Mouse (Mus musculus): Measurements from ENCODE around the gene Dgat2l6. TPM values are rescaled to one million over a fixed set of nuclear protein-coding genes. Genes with fewer than 3 reads are reported as not detected.

The Dgat2l6 gene
- polyA plus RNA-seq (2015; fragmentation: Nextera tagmentation; extraction: Ambion mirVana): 0.04 TPM in 1 of 2 replicates, not detected in the other

DNA sequence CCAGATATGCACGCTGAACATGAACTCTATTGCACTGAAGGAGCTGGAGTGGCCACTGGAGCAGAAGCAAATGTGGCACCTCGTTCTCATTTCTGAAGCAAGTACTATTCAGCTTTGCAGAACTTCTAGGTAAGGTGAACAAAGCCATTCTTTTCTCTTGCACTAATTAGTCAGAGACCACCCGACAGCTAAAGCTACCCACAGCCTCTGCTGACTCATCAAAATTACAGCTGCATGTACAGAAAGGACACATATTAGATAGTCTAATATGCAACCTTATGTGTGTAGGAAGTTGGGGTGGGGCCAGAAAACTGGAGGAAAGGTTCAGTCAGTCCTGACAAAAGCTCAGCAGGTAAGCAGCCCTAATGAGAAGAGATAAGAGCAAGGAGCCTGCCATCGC, at the start of gene Dgat2l6:
Dgat2l6 (plus strand) TSS at position 368 of the 400 bp plus-strand sequence.
- Histone ChIP-seq H3K36me3 (no peaks in the 10 kb centered on the region), H3K9ac (no peak within 1 kb of the TSS), H3K27ac (no peak within 1 kb of the TSS), H3K4me2 (no peak within 1 kb of the TSS), H3K4me1 (no peaks in the 10 kb centered on the region), H3K4me3 (no peak within 1 kb of the TSS), H3K27me3 (peaks cover 8% of the 10 kb centered on the region; the same call in 1 of the 2 replicates), H3K9me3 (no peaks in the 10 kb centered on the region)
- no peak for ATAC-seq (ENCODE audit: insufficient number of reproducible peaks, low FRiP score, low TSS enrichment, low read depth)
- 86% methylated on average over 4 of the region's 4 CpGs for WGBS

DNA sequence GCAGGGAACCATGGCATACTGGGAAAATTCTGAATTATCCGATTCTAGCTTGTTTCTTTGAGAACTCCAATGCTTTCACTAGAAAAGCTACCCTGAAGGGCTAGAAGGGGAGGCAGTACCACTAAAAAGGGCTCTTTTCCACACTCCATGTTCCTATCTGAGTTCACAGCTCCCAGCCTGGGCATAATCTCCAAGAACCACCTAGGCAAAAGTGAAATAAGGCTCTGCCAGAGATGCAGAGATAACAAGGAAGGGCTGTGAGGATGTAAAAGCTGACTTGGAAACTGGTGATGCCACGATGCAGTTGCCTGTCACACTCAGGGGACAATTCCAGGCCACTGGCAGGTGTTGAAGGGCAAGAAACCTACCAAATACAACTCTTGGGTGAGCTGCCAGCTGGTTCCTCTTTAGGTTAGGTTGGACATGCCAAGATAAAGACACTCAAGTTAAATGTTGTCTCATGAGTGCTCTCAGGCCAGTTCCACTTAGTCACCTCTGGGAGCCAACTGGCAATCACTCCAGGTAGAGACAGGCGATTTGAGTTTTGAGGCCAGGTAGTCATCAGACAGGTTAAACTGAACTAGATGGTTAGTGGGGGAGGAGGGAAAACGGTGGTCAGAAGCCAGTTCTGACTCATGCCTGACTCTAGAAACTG, 48.9 kb upstream of the Dgat2l6 start:
- ATAC-seq (ENCODE audit: insufficient number of reproducible peaks, low FRiP score, low TSS enrichment, low read depth): no peak
- H3K4me2 ChIP-seq: no peak overlapping the region
- no peak overlapping the region for H3K27ac ChIP-seq
- WGBS: 67% methylated on average over 4 of the region's 4 CpGs
- no peaks in the 10 kb centered on the region for H3K9me3 ChIP-seq
- no peaks in the 10 kb centered on the region for H3K36me3 ChIP-seq
- H3K9ac ChIP-seq: no peak overlapping the region
- H3K4me1 ChIP-seq: no peaks in the 10 kb centered on the region
- peaks cover 12% of the 10 kb centered on the region; the same call in 1 of the 2 replicates for H3K27me3 ChIP-seq
- H3K4me3 ChIP-seq: no peak overlapping the region

DNA sequence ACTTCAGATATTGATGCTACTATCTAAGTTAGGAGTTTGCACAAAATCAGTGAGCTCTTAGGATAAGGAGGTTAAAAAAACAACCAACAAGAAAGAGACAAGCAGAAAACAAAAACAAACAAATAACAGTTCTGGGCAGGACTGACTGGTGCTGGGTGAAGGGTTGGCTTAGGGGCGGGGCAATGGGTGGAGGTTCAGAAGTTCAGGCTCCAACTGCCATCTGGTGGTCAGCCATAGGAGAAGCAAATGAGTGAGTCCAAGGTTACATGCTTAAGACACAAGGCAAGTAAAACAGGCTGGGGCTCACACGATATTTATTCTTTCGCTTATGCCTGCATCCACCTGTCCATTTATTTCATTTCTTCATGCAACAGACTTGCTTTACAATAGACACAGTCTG, 44.3 kb upstream of the Dgat2l6 start:
- 37% methylated on average over 3 of the region's 3 CpGs for WGBS
- no peak overlapping the region for H3K4me3 ChIP-seq
- H3K4me1 ChIP-seq: no peaks in the 10 kb centered on the region
- no peaks in the 10 kb centered on the region for H3K36me3 ChIP-seq
- H3K9ac ChIP-seq: no peak overlapping the region
- peaks cover 12% of the 10 kb centered on the region; the same call in 1 of the 2 replicates for H3K27me3 ChIP-seq
- ATAC-seq (ENCODE audit: insufficient number of reproducible peaks, low FRiP score, low TSS enrichment, low read depth): no peak
- no peaks in the 10 kb centered on the region for H3K9me3 ChIP-seq
- no peak overlapping the region for H3K4me2 ChIP-seq
- no peak overlapping the region for H3K27ac ChIP-seq

DNA sequence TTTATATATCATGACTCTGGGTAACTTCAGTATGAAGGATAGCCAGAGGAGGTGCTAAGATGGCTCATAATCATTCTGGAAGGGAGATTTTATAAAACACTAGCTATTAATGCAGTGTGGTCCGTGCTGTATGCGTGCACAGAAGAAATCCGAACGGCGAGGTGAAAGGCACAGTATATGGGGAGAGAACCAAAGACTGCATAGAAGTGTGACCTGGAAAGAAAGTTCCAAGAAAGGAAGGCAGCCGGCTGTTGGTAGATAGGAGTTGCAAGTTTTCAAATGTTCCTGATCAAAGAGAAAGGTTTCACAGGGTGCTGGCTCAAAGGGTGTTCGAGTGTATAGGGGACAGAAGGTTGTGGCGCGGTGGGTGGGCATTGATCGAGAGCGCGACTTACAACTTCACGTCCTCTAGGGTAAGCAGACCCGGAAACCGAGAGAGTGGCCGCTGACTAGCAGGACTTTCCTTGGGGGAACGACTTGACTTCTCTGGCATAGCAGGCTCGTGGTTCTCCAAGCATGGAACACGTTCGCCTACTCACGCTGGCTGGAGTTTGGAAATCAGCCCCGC, 31.1 kb upstream of the Dgat2l6 start:
- 0 out of 2 replicates have a peak, but pooled peaks have one; percentile 19 for ATAC-seq (ENCODE audit: insufficient number of reproducible peaks, low FRiP score, low TSS enrichment, low read depth)
- H3K4me2 ChIP-seq: peak overlapping the region; percentile 47
- peak overlapping the region; percentile 56 for H3K4me3 ChIP-seq
- peaks cover 8% of the 10 kb centered on the region; the same call in 1 of the 2 replicates for H3K27me3 ChIP-seq
- H3K9ac ChIP-seq: no peak overlapping the region
- H3K36me3 ChIP-seq: no peaks in the 10 kb centered on the region; the same call in 1 of the 2 replicates
- H3K4me1 ChIP-seq: 0 out of 2 replicates have a peak, but pooled peaks cover 4% of the 10 kb centered on the region
- 17% methylated on average over 22 of the region's 22 CpGs for WGBS
- H3K9me3 ChIP-seq: no peaks in the 10 kb centered on the region
- H3K27ac ChIP-seq: no peak overlapping the region

DNA sequence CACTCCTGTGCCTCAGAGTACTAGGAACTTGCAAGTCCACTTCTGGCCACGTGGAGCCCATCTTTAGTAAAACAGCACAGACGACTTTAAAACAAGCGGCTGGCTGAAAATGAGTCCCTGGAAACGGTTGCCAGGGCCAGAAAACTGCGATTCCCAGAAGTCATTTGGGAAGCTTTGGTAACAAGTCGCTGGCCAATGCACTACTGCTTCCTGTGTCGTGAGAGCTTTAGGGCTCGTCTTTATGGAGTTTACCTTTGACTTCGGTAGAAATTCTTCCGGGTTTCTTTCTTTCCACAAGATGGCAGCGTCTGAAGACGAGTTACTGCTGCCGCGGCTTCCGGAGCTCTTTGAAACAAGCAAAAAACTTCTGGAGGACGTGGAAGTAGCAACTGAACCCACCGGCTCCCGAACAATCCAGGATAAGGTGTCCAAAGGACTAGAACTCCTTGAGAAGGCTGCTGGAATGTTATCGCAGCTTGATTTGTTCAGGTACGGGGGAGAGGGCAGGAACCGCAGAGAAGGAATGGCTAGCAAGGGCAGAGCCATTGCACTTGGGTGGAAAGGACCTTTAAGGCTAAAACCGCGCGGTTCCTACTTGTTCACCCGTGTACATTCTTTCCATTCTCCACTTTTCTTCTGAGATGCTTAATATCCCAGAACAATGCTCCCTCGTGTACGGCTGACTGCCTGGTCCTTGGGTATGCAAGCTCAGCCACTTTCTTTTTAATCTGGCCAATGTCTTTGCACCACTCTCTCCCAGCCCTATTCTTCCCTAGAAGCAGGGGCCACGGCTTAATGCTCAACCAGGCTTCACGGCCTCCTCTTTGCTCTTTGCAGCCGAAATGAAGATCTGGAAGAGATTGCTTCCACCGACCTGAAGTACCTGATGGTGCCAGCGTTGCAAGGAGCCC, 30.3 kb upstream of the Dgat2l6 start, which contains the start of gene Igbp1:
Igbp1 (plus strand) TSS at position 224 of the 911 bp plus-strand sequence.
- ATAC-seq (ENCODE audit: insufficient number of reproducible peaks, low FRiP score, low TSS enrichment, low read depth): peak; percentile 90
- peak within 1 kb of the TSS; percentile 80 for H3K27ac ChIP-seq

DNA sequence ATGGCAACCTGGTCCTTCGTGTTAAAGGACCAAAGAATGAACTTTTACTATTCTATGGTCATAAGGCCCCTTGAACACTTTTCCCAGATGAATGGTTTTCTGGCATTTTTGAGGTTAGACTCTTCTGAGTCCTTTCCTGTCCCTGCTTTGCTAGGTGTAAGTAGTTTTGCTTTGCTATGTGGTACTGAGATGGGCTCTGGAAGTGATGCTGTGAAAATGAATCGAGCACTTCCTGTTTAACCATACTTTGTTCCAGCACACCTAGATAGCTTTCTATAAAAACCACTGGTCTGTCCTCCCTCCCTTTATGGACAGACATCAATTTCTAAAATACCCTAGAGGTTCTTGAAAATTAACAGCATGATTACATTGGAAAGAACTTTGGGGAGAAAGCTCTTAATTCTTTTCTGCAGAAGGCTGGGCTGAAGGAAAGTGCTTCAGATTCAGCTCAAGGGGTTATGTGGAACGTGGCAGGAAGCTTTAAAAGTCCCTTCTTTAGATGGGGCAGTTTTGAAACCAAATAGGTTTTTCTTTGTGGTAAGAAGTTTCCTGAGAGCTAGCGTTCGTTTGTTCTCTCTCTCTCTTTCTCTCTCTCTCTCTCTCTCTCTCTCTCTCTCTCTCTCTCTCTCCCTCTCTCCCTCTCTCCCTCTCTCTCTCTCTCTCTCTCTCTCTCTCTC, 20.3 kb upstream of the Dgat2l6 start:
- Histone ChIP-seq H3K36me3 (peaks cover 13% of the 10 kb centered on the region; the same call in 1 of the 2 replicates), H3K9ac (no peak overlapping the region), H3K27me3 (0 out of 2 replicates have a peak, but pooled peaks cover 15% of the 10 kb centered on the region), H3K4me1 (no peaks in the 10 kb centered on the region), H3K9me3 (no peaks in the 10 kb centered on the region), H3K27ac (no peak overlapping the region), H3K4me2 (no peak overlapping the region), H3K4me3 (no peak overlapping the region)
- no peak for ATAC-seq (ENCODE audit: insufficient number of reproducible peaks, low FRiP score, low TSS enrichment, low read depth)
- WGBS: 81% methylated on average over 5 of the region's 5 CpGs

More for the DNA sequence above, 30.3 kb upstream of the Dgat2l6 start, which contains the start of gene Igbp1:
- H3K9ac ChIP-seq: peak within 1 kb of the TSS; percentile 20; the same call in 1 of the 2 replicates
- H3K27me3 ChIP-seq: peaks cover 12% of the 10 kb centered on the region; the same call in 1 of the 2 replicates
- peak within 1 kb of the TSS; percentile 56 for H3K4me3 ChIP-seq
- 0 out of 2 replicates have a peak, but pooled peaks cover 4% of the 10 kb centered on the region for H3K4me1 ChIP-seq
- H3K4me2 ChIP-seq: peak within 1 kb of the TSS; percentile 49
- 18% methylated on average over 32 of the region's 32 CpGs for WGBS
- H3K36me3 ChIP-seq: no peaks in the 10 kb centered on the region; the same call in 1 of the 2 replicates
- no peaks in the 10 kb centered on the region for H3K9me3 ChIP-seq

DNA sequence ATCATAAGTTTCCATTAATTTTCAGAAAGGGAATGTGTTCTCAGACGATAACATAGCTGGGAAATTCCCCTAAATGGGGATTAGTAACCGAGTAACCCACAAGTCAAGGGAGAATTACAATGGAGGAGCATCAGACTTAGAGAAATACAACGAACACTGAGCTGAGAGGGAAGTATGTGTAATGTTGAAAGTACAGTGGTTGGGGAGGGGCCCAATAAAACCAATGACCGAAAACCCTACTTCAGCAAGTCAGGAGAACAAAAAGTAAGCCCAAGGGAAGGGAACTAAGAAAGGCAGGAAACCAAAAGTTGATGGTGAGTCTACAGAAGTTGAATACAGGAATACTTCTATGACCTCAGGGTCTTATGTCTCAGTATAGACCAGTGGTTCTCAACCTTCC, 16.5 kb upstream of the Dgat2l6 start:
- Histone ChIP-seq H3K9ac (no peak overlapping the region), H3K9me3 (no peaks in the 10 kb centered on the region), H3K4me3 (no peak overlapping the region), H3K4me2 (no peak overlapping the region), H3K27ac (no peak overlapping the region), H3K4me1 (no peaks in the 10 kb centered on the region), H3K36me3 (peaks cover 13% of the 10 kb centered on the region; the same call in 1 of the 2 replicates), H3K27me3 (0 out of 2 replicates have a peak, but pooled peaks cover 10% of the 10 kb centered on the region)
- WGBS: 89% methylated on average over 4 of the region's 4 CpGs
- ATAC-seq (ENCODE audit: insufficient number of reproducible peaks, low FRiP score, low TSS enrichment, low read depth): no peak

DNA sequence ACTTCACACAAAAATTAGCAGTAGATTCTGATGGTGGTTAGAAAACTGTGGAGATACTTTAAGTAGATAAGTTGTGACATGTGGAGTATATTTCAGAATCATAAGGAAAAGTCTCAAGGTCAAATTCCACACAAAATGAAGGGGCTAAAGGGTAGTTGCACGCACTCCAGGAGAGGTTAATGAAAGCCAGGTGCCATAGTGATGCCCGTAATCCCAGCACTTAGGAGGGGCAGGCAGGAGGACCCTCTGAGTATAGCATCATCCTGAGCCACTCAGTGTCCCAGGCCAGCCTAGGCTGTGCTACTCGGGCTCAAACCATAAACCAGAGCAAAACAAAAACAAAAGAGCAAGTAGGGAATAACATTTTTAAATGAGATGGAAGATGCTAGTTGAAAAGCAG, 14.7 kb upstream of the Dgat2l6 start:
- Histone ChIP-seq H3K27me3 (no peaks in the 10 kb centered on the region), H3K4me2 (no peak overlapping the region), H3K9ac (no peak overlapping the region), H3K36me3 (peaks cover 13% of the 10 kb centered on the region; the same call in 1 of the 2 replicates), H3K9me3 (no peaks in the 10 kb centered on the region), H3K4me1 (no peaks in the 10 kb centered on the region), H3K4me3 (no peak overlapping the region), H3K27ac (no peak overlapping the region)
- 50% methylated on average over 3 of the region's 3 CpGs for WGBS
- ATAC-seq (ENCODE audit: insufficient number of reproducible peaks, low FRiP score, low TSS enrichment, low read depth): no peak

DNA sequence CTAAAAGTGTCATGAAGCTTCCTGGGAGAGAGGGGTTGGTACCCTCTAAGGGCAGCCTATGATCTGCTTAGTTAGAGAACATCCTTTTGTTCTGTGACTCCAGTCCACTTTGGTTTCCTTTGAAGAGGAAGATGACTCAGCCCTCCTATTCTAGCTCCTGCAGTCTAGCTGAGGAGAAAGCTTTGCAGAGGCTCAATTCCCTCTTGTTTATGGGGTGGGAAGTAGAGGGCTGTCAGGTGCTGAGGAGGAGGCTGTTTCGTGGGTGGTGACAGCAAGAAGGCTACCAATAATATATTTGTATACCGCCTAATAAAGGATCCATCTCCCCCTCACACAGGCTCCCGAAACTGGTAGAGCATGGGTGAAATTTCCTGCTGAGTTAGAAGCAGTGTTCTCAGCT, 8.0 kb upstream of the Dgat2l6 start:
- Histone ChIP-seq H3K4me3 (no peak overlapping the region), H3K9ac (no peak overlapping the region), H3K27me3 (peaks cover 6% of the 10 kb centered on the region; the same call in 1 of the 2 replicates), H3K36me3 (no peaks in the 10 kb centered on the region), H3K4me1 (no peaks in the 10 kb centered on the region), H3K27ac (no peak overlapping the region), H3K4me2 (no peak overlapping the region), H3K9me3 (no peaks in the 10 kb centered on the region)
- no peak for ATAC-seq (ENCODE audit: insufficient number of reproducible peaks, low FRiP score, low TSS enrichment, low read depth)
- WGBS: 73% methylated on average over 3 of the region's 3 CpGs

DNA sequence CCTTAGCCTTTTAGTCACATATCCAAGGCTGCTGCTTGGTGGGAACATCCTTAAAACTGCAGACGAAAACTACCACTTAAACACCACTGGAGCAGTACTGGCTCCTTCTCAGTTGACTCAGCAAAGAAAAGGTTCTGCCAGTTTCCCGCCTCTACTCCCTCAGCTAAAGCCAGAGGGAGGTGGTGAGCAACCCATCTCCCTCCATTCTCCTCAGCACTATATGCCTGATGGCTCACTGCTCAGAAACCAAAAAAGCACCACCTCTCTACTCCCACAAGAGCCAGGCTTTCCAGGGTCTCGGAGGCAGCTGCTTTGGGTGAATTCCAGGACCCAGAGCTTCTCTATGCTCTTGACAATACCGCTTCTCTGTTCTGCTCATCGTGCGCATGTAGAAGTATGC, 7.0 kb upstream of the Dgat2l6 start:
- H3K27ac ChIP-seq: no peak overlapping the region
- H3K36me3 ChIP-seq: no peaks in the 10 kb centered on the region
- peaks cover 6% of the 10 kb centered on the region; the same call in 1 of the 2 replicates for H3K27me3 ChIP-seq
- no peaks in the 10 kb centered on the region for H3K9me3 ChIP-seq
- no peaks in the 10 kb centered on the region for H3K4me1 ChIP-seq
- 92% methylated on average over 6 of the region's 6 CpGs for WGBS
- ATAC-seq (ENCODE audit: insufficient number of reproducible peaks, low FRiP score, low TSS enrichment, low read depth): no peak
- H3K4me2 ChIP-seq: no peak overlapping the region
- no peak overlapping the region for H3K4me3 ChIP-seq
- no peak overlapping the region for H3K9ac ChIP-seq

DNA sequence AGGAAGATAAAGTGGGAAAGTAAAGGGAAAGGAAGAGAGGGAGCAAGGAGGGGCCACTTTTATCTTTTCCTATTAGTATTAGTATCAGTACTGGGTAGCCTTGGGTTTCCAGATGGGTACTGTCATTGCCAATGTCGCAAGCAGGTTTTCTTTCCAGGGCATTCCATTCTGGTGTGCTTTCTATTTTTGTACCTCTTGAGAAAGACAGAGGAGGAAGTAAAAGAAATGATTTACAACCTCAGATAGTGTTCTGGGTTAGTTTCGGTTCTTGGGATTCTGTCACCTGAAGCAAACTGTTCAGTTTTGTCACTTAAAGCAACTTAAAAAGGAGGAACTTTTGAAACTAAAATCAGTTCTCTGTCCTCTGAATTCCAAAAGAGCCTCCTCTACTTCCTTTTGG, 6.1 kb upstream of the Dgat2l6 start:
- 93% methylated on average over 2 of the region's 2 CpGs for whole genome bisulfite sequencing
- no peak overlapping the region for H3K27ac ChIP-seq
- no peak overlapping the region for H3K4me3 ChIP-seq
- no peak overlapping the region for H3K4me2 ChIP-seq
- no peaks in the 10 kb centered on the region for H3K4me1 ChIP-seq
- no peaks in the 10 kb centered on the region for H3K36me3 ChIP-seq
- no peak overlapping the region for H3K9ac ChIP-seq
- ATAC-seq (ENCODE audit: insufficient number of reproducible peaks, low FRiP score, low TSS enrichment, low read depth): no peak
- H3K27me3 ChIP-seq: peaks cover 6% of the 10 kb centered on the region; the same call in 1 of the 2 replicates
- H3K9me3 ChIP-seq: no peaks in the 10 kb centered on the region

Measured in limb, embryonic 15.5 days (tissue).